Mouse (Mus musculus) ovary, adult 18-20 months (tissue): Measurements from ENCODE around the gene Gm43064.
A peak's percentile ranks its signal among the peaks of the same experiment; 100 is the strongest.
"Not testable (repeated sequence)": the region's sequence is repeated elsewhere in the genome, so short reads cannot be mapped to it uniquely, and the experiment has no call there.

Experiments used
- DNase-seq: peaks from one replicate; pipeline ENCODE4 v3.0.0; 2022; ENCODE audit warnings: low spot score, mixed read lengths

The Gm43064 gene

DNA sequence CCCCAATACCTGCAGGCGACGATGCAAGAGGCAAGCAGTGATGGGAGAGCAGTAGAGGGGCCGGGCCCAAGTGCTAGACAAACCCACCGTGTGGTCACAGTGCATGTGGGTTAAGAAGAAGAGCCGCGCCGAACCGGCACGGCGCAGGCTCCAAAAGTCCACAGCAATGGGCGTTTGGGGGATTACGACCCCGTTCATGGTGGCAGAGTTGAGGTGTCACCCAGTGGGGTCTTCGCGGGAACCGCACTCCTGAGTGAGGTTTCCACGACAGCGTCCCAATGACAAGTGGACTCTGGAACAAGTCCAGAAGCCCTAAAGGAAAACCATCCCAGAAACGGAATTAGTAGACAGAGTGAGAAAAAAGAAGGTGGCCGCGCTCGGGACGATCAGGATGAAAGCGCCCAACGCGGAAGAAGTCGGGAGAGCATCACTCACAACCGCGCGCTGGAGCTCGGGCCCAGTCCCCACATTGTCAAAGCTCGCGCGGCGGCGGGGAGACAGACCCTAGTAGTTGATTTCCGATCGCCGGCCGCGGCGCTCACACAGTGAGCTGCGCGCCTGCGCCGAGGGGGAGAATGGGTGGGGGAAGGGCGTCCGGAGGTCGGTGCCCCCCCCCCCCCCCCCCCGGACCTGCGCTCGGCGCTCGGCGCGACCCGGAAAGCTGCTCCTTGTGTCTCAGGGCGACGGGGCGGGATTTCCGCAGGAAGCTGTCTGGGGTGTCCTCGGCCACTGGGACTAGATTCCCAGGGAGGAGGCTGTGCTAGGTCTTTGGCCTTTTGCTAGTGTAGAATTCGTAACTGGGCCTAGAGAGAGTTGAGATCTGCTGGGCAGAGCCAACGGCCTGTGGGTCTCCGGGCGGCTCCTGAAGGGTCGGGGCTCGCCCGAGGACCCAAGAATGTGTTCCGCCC lies at the start of gene Gm43064, which contains the start of the genes Dclre1b and Ap4b1:
Gene Gm43064 (plus strand): TSS at position 683 of the 908 bp plus-strand sequence.
Gene Dclre1b (minus strand): TSS at position 554 of the 908 bp plus-strand sequence.
Gene Ap4b1 (plus strand): TSS at position 630 of the 908 bp plus-strand sequence.
- DNase-seq = peak; percentile 83

DNA sequence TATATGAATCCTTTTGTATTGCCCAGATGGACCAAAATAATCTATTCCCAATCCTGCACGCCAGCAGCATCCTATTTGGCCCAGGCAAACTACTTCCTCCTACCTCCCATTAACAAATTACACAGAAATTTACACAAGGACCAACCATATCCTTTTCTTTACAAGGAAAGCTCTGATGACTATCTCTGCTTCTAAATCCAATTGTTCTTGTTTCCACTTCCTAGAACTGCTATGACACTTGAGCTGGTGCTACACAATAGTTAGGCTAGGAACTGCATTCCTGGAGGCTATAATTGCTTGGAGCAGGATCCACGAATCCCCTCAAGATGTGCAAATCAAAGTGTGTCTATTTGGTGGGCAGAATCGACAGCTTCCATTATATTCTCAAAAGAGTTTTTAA lies 42.6 kb upstream of the Gm43064 start:
- no peak for DNase-seq

DNA sequence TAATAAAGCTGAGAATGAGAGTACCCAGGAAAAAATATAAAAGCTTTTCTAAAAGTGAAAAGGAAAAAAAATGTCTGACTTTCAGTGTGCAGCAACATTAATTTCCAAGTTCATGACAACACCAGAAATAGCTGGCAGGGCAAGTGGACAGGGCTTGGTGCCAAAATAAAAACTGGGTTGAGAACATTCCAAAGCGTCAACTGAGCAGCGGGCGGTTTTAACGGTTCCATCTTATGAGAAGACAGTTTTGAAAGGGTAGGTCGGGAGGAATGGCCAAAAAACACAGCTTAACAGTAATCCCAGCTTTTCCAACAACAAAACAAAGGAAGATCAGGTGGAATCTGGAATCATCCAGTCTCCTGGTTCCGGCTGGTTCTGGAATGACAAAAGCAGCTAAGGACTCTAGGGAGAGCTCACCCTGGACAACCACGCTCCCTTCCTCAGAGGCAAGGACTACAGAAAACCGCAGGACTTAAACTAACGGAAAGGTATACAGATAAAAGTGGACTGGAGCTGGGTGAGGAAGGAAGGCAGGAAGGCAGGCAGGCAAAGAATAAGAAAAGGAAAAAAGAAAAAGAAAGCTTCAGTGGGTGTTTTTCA lies 37.7 kb upstream of the Gm43064 start:
- DNase-seq = peak; percentile 43

DNA sequence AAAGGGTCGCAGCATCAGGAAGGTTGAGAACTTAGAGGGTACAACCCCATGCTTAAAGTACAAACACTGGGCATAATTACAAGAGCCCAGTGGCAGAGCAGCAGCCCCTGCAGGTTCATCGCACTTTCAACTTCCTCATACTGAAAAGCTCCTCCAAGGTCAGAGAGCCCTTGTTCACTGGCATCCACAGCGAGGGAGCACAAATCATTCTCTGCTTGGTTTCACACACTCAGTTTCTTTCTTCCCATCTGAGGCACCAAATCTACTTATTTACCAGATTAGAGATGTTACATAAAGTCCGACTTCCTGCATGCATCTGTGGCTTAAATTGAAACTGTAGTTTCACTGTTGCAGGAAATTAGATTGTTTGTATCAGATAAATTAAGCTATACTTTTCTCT lies 36.5 kb upstream of the Gm43064 start:
- no peak for DNase-seq

DNA sequence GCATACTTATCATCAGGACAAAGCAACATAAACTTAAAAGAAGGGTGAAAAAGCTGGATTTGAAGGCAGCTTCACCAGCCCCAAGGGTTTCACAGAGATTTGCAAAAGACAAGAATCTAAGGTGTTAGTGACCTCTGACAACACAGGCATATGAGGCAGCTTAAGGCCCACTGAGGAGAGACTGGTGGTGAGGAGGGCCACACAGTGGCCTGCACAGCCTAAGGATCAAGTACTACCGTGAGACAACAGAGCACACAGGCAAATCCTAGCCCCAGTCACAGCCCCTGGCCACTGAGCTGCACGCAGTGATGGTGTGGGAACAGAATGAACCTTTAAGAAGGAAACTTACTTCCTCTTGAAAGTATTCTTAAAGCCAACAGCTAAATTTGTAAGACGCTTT lies 35.9 kb upstream of the Gm43064 start:
- DNase-seq = no peak

DNA sequence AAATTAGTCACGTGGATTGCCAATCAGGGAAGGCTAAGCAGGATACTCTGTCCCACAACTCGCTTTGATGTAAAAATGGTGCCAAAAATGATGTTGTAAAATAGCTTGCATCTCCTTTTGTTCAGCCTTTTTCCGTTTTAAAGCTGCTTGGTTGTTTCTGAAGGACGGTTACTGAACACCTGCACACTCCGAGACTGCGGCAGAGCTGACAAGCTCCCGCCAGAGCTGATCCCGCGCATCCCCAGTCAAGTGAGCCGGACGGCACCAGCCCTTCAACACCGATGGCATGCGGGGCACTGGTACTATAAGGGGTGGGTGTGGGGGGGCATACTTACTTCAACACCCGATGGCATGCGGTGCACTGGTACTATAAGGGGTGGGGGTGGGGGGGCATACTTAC lies 35.4 kb upstream of the Gm43064 start:
- no peak for DNase-seq

DNA sequence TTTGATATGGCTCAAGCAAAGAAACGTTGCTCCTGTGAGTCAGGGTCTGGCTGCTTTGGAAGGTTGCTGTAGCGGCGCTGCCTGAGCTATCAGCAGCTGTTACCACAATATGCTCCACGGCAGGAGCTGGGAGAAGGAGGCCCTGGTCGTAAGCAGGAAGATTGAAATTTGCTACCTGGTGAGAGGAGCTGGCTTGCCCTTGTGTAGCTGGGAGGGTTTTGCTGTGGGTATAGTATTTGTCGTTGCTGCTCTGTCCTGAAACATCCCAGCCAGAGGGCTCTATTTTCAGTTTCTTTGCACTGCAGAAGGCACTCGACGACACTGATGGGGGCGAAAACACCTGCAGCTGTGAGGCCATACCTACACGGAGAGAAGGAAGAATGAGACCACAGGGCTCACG lies 31.4 kb upstream of the Gm43064 start:
- no peak for DNase-seq

DNA sequence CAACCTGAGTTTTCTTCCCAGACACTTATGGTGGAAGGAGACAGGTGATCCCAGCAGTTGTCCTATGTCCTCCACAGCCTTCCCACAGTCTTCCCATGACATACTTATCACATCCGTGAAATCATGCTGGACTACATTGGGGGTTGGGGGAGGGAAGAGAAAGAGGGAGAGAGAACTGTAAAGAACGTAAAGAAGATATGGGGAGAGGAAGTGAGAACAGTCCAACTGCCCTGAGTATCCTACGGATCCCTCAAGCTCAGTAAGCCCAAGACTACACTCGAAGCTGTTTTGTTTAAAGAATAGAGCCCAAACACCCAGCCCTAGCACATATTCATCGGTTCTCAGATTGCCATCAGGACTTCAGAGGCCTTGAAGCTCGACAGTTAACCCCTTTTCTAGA lies 30.7 kb upstream of the Gm43064 start:
- no peak for DNase-seq

DNA sequence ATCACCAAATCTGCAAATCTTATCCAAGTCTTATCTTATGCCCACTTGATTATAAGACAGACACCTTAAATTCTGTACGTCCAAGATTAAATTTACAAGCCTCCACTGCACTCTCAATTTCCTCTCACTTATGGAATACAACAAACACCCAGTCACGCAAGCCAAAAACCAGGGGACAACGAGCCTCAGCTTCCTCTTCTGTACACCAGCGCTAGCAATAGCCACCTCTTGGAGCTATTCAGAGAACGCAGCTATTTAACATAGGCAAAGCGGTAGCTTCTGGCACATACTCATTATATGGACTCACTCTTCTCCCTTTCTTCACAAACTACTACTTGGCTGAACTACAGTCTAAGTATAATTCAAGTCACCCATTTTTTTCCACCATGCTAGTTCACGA lies 30.2 kb upstream of the Gm43064 start:
- no peak for DNase-seq

DNA sequence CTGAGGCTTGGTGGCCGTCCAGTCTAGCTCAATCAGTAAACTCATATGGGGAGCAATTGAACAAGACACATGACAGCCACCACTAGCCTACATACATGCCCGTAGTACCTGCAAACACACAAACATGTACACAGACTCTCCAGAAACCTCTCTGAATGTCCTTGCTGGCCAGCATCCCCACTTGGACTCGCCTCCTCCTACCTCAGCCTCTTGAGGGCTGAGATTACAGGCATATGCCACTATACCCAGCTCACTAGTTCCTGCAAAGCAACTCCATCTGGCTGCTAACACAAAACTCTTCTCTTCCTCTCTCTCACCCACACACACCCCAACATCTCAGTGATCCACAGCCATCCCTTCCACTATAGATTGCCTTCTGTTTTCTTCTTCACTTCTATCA lies 29.1 kb upstream of the Gm43064 start:
- no peak for DNase-seq

DNA sequence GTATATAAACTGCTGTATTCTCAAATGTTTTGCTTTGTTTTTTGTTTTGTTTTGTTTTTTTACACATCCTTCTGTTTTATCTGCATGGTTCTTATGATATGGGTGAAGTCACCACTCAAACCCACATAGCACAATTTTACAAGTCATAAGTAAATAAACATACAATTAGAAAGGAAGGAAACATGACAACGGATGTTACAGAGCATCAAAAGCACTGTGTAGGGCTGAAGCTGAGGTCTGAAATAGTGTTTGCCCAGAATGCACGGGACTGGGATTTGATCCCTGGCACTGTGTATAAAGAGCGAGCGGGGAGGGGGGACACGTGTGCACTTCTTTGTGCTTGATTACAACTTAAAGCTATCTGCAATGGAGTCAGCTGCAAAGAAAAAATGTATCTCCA lies 28.6 kb upstream of the Gm43064 start:
- DNase-seq = no peak

DNA sequence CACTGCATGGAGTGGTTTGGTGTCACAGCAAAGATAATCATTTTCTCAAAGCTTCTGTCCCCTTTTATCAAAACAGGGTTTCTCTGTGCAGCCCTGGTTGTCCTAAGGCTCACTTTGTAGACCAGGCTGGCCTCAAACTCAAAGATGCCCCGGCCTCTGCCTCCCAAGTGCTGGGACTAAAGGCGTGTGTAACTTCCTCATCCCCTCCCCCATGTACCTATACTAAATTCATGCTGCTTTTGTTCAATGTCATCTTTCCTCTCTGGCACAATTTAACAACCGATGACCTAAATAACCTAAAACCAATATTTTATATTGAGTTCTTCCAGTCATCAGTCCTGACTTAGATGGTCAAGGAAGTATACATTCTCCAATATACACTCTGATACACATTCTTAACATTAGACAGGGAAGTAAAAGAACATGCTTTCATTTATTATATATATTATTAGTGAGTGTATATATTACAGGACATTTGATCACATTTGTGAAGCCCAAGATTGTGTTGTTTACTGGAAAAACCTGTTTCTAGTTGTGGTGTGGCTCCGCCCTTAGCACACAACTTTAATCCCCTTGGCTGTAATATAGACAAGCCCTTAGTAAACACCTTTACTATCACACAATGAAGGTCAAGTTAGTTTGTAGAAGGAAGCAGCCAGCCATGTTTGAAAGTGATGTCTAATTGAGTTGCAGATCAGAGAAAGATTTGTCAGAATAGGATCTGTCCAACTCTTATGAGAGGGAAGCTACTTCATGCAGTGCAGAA lies 26.3 kb upstream of the Gm43064 start:
- no peak for DNase-seq

DNA sequence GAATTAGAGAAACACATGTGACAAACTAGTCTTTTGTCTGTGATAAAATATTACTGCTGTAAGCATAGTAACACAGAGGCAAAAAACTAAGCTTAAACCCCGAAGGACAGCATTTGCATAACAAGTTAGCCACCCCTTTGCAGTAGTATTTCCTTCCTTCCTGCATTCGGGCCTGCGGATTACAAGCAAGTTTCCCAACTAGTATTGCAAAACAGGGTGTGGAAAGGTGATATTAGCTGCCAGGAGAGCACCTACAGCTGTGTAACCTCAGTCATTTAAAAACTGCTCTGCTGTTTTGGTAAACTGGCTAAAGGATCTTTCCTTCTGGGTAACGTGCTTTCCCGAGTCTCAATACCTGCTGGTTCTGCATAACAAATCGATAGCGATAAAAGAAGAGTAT lies 22.1 kb upstream of the Gm43064 start:
- DNase-seq = no peak

DNA sequence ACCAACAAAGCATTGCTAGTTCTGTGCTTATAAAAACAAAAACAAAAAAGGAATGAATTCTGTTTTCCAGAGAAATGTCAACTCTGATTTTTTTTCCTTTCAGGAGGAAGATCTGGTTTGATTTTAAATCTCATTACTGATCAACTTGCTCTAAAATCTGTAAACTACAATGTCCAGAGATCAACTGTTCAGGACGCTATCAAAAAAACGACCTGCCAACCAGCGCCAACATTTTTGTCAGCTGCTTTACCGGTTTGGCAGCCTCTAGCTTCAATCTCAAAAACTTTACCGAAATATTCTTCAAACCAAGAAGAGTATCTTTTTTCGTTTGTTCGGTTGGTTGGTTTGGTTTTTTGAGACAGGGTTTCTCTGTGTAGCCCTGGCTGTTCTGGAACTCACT lies 20.3 kb upstream of the Gm43064 start:
- no peak for DNase-seq

DNA sequence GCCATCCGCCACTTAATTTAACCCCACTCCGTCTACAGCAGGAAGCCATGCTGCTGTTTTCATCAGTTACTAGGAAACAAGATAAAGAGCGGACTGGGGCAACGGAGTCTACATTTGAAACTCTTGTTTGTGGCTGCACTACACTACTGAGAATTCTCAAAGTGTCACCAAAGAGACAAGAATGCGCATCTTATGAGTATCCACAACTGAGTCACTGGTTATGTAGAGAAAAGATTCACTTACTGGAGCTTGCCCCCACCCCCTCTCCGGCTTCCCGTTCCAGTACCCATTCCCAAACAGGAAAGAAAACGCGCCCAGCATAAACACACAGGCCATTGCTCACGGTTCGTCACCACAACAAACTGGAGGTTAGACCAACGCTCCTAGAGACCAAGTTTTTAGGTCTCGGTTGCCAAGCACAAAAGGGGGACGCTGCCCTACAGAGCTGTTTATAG lies 19.5 kb upstream of the Gm43064 start:
- no peak for DNase-seq

DNA sequence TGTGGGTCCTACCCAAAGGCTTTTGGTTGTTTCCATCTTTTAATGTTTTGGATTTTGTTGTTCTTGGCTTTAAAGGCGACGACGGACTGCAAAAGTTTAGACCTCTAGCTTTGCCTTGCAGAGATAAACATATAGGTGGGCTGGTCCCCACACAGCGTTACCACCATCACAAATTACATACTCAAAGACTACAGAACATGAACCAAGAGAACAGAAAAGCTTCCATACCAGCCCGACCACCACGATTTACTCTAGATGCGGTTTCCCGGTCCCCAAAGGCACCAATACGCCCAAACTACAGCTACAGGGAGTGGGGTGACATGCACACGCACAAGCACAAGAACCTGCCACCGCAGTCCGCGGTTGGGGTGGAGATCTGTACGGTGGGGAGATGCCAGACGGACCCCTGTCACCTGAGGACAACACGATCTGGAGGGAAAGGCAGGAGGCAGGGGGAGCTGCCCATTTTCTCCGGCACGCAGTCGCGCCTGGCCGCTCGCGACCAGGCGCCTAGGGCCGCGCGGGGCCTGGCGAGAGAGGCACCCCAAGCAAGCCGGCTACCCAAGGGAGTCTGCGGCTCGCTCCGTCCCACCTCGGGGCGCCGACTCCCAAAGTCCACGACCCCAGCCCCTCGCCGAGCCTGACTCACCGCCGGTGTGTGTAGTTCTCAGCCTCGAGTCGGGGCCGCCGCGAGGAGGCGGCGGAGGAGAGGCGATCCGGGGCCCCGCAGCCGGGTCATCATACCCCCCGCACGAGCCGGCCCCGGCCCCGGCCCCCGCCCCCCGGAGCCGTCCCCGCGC lies 18.8 kb upstream of the Gm43064 start:
- DNase-seq = no peak

DNA sequence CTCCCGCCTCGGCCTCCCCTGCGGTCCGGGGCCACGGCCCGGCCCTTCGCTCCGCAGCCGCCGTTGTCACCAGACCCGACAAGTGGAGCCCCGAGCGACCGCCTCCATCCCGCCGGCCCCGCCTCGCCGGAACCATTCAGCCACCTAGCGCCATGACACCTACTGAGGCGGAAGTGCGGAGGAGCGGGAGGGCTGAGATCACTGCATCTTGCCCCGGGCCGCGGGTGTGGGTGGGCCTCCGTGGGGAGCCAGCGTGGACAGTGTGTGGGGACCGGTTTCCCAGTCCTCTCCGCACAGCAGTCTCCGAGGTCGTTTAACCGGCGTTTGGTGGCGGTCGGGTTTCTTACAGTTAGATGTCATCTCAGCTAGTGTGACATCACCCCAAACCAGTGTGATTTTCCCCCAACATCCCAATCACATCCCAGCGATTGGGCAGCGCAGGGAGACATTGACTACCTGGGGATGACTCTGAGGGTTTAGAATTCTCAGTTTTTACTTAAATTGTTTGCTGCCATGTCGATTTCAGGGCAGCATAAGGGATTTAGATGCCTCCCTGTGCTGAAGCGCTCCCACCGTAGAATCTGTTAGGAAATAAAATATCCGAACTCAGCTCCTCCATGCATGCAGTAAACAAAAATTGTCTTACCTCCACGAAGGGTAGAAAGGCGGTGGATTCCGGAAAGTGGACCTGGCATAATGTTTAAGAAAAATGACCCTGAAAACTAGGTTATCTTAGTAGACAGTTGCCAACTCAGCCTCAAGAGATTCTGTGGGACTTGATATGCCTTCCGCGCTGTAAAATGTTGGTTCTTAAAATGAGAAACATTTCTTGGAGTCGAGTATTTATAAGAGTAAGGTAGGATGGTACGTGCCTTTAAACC lies 17.9 kb upstream of the Gm43064 start, which contains the start of gene Hipk1:
Gene Hipk1 (minus strand): TSS at position 334 of the 881 bp plus-strand sequence.
- peak; percentile 87 for DNase-seq

DNA sequence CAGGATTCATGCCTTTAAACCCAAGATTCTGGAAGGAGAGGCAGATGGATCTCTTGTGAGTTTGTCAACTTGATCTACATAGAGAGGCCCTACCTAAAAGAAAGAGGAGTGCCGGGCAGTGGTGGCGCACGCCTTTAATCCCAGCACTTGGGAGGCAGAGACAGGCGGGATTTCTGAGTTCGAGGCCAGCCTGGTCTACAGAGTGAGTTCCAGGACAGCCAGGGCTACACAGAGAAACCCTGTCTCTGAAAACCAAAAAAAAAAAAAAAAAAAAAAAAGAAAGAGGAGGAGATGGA lies 17.3 kb upstream of the Gm43064 start:
- DNase-seq = not testable (repeated sequence)

DNA sequence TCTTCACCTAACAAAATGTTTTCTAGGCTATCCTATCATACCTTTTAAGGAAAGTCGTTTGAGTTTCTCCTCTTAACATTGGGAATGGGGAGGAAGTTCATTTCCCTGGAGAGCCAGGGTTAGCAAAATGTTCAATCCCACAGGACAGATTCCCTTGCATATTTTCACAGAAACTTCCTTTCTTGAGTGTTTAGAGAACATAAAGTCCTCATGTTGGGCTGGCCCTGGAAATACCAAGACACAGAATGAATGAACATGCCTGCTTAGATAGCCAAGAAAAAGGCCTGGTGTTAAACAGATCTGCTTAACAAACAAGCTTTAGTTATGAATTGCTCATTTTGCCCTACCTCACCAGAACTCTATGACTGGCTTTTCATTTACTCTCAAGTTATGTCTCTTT lies 16.8 kb upstream of the Gm43064 start:
- no peak for DNase-seq

DNA sequence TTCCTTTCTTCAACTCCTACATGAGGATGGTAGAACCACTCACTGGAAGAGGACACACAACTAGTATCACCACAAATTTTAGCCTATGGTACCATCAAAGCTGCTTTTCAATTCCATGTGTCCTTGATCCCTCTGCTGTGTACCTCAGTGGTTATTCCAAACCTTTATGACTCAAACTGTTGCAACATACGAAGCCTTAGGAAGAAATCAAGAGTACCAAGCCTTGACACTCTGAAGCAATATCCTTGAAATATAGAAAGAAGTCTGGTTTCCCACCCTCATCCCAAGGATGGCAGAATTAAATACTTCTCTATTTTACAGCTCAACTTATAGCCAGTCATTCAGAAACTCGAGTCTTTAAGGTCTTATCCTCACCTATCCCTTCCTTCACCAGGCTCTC lies 13.0 kb upstream of the Gm43064 start:
- no peak for DNase-seq

DNA sequence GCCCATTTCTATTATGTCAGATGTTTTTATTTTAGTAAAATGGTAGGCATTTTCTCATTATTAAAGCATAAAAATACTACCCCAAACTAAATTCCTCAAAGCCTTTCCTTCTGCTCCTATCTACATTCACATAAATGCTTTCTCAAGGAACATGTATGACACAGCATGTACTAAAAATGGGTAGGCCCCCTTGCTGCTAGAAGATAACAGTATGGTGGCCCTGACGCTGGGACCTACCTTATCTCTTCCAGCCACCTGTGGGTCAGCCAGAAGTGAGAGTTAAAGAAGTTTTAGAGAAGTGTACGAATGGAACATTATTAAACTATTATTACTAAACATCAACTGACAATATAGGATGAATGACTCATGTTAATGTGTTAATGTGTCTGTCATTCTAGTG lies 9.9 kb upstream of the Gm43064 start:
- DNase-seq = no peak
